Mouse (Mus musculus) forebrain, embryonic 10.5 days (tissue): Measurements from ENCODE around the gene St6galnac3. TPM values are rescaled to one million over a fixed set of nuclear protein-coding genes. Genes with fewer than 3 reads are reported as not detected.
A peak's percentile ranks its signal among the peaks of the same experiment; 100 is the strongest.

Experiments
- DNase-seq: peaks from one replicate; pipeline ENCODE4 v3.0.0-alpha.2; 2017; ENCODE audit warnings: low spot score; ENCODE audit errors: extremely low spot score
- H3K27ac ChIP-seq: fragments of 300-500 bp; sonication (generic); 2 replicates; pipeline ENCODE4 v1.5.1; 2016; ENCODE audit warnings: mild to moderate bottlenecking
- H3K27me3 ChIP-seq: fragments of 300-500 bp; sonication (generic); 2 replicates; pipeline ENCODE4 v1.6.1; 2016; ENCODE audit warnings: mild to moderate bottlenecking; ENCODE audit not compliant: poor library complexity, severe bottlenecking
- H3K36me3 ChIP-seq: fragments of 300-500 bp; sonication (generic); replicated peaks from 2 replicates; pipeline ENCODE4 v1.6.1; 2016; ENCODE audit warnings: mild to moderate bottlenecking, moderate library complexity
- H3K4me1 ChIP-seq: fragments of 300-500 bp; sonication (generic); 2 replicates; pipeline ENCODE4 v1.6.1; 2016
- H3K4me3 ChIP-seq: fragments of 300-500 bp; sonication (generic); 2 replicates; pipeline ENCODE4 v1.5.1; 2016; ENCODE audit warnings: mild to moderate bottlenecking, moderate library complexity
- H3K9me3 ChIP-seq: fragments of 300-500 bp; sonication (generic); 2 replicates; pipeline ENCODE4 v1.6.1; 2016; ENCODE audit warnings: mild to moderate bottlenecking, moderate library complexity
- WGBS: fragments of 180-500 bp; shearing (Covaris S2); methylation state at CpG from one replicate; pipeline ENCODE4 v1.1.7; 2016; 5-methylcytosine and 5-hydroxymethylcytosine counted together
- microRNA-seq: library from miRNA; unstranded; fragments of <30 nt; microRNA quantifications from one replicate; pipeline ENCODE4, GENCODE M21; 2017
- polyA plus RNA-seq: library from polyadenylated mRNA; unstranded; fragments of >200 nt; fragmentation: Nextera tagmentation; extraction: Ambion mirVana; gene quantifications from 2 replicates; pipeline ENCODE4 v1.2.1, GENCODE M21; 2016

The St6galnac3 gene
- polyA plus RNA-seq, 1 experiment from 2014 or later: 40.0 TPM

- 88% methylated on average over 5 of the region's 5 CpGs for WGBS
Observed at GRCm38 (mm10) chr3:153160683-153161082, 564.3 kb downstream of the St6galnac3 start.

GRCm38 (mm10) chr3:153148887-153149286, 576.1 kb downstream of the St6galnac3 start:
- Histone ChIP-seq H3K4me3 (no peak overlapping the region), H3K27me3 (no peaks in the 10 kb centered on the region), H3K9me3 (no peaks in the 10 kb centered on the region), H3K27ac (no peak overlapping the region), H3K36me3 (no peaks in the 10 kb centered on the region), H3K4me1 (peaks cover 5% of the 10 kb centered on the region)
- WGBS: 13% methylated on average over 2 of the region's 2 CpGs
- peak; percentile 17 for DNase-seq

More at GRCm38 (mm10) chr3:153160683-153161082, 564.3 kb downstream of the St6galnac3 start:
- Histone ChIP-seq H3K4me3 (no peak overlapping the region), H3K27me3 (no peaks in the 10 kb centered on the region), H3K4me1 (no peaks in the 10 kb centered on the region), H3K36me3 (no peaks in the 10 kb centered on the region), H3K9me3 (no peaks in the 10 kb centered on the region), H3K27ac (no peak overlapping the region)
- no peak for DNase-seq

Small RNA genes within 50 kb of the gene (microRNA-seq; reads per million reads assigned to microRNA genes)
- not detected for gene Gm27405

Other genes with a start within 250 kb of the St6galnac3 start
- 0.58 and 0.76 TPM in 2 replicates for gene Asb17, start 119.0 kb upstream of the St6galnac3 start, polyA plus RNA-seq
- 0.07 and 0.12 TPM in 2 replicates for gene Msh4, start 181.0 kb upstream of the St6galnac3 start, polyA plus RNA-seq
- 51.2 and 55.5 TPM in 2 replicates for gene Rabggtb, start 187.8 kb upstream of the St6galnac3 start, polyA plus RNA-seq
- gene Acadm, start 219.5 kb upstream of the St6galnac3 start, polyA plus RNA-seq: 37.6 and 39.1 TPM in 2 replicates
- 0.82 and 0.91 TPM in 2 replicates for gene Slc44a5, start 248.3 kb upstream of the St6galnac3 start, polyA plus RNA-seq